Mouse (Mus musculus) intestine, embryonic 16.5 days (tissue): ENCODE measurements around the gene Ankrd16. TPM values are rescaled to one million over a fixed set of nuclear protein-coding genes. Genes with fewer than 3 reads are reported as not detected.
A peak's percentile ranks its signal among the peaks of the same experiment; 100 is the strongest.

ENCODE experiments used
- ATAC-seq: fragments of 200-750 bp; cut with Nextera tagmentation; 2 replicates; pipeline ENCODE4 v1.8.0; 2017; ENCODE audit warnings: moderate TSS enrichment, moderate library complexity
- H3K27ac ChIP-seq: fragments of 300-500 bp; sonication (generic); 2 replicates; pipeline ENCODE4 v1.5.1; 2014; ENCODE audit warnings: mild to moderate bottlenecking, low read length
- H3K27me3 ChIP-seq: fragments of 300-500 bp; sonication (generic); replicated peaks from 2 replicates; pipeline ENCODE4 v1.6.1; 2014; ENCODE audit warnings: low read length, control low read depth, mixed read lengths; ENCODE audit not compliant: control insufficient read depth, insufficient read depth
- H3K36me3 ChIP-seq: fragments of 300-500 bp; sonication (generic); 2 replicates; pipeline ENCODE4 v1.6.1; 2014; ENCODE audit warnings: low read length, control low read depth; ENCODE audit not compliant: control insufficient read depth, insufficient read depth
- H3K4me1 ChIP-seq: fragments of 300-500 bp; sonication (generic); 2 replicates; pipeline ENCODE4 v1.6.1; 2014; ENCODE audit warnings: low read length, control low read depth, mixed read lengths; ENCODE audit not compliant: control insufficient read depth, insufficient read depth
- H3K4me2 ChIP-seq: fragments of 300-500 bp; sonication (generic); 2 replicates; pipeline ENCODE4 v1.6.1; 2014; ENCODE audit warnings: low read depth, low read length, control low read depth
- H3K4me3 ChIP-seq: fragments of 300-500 bp; sonication (generic); 2 replicates; pipeline ENCODE4 v1.5.1; 2014; ENCODE audit warnings: mild to moderate bottlenecking, low read length
- H3K9ac ChIP-seq: fragments of 300-500 bp; sonication (generic); 2 replicates; pipeline ENCODE4 v1.6.1; 2014; ENCODE audit warnings: low read depth, low read length
- H3K9me3 ChIP-seq: fragments of 300-500 bp; sonication (generic); 2 replicates; pipeline ENCODE4 v1.6.1; 2016; ENCODE audit warnings: low read length, control low read depth; ENCODE audit not compliant: control insufficient read depth
- WGBS: fragments of 180-500 bp; shearing (Covaris S2); extraction: QIAGEN DNeasy Blood & Tissue Kit; methylation state at CpG from one replicate; pipeline ENCODE4 v1.1.7; 2014; 5-methylcytosine and 5-hydroxymethylcytosine counted together
- polyA plus RNA-seq: library from polyadenylated mRNA; unstranded; fragments of >200 nt; fragmentation: Nextera tagmentation; extraction: Ambion mirVana; gene quantifications from 2 replicates; pipeline ENCODE4 v1.2.1, GENCODE M21; 2015

The Ankrd16 gene
- polyA plus RNA-seq, 1 experiment from 2014 or later, result 38.4 TPM

- Histone ChIP-seq H3K4me1 (no peaks in the 10 kb centered on the region), H3K27me3 (no peaks in the 10 kb centered on the region), H3K36me3 (peaks cover 13% of the 10 kb centered on the region; the same call in 1 of the 2 replicates), H3K27ac (no peak overlapping the region), H3K9me3 (no peaks in the 10 kb centered on the region), H3K4me3 (no peak overlapping the region), H3K4me2 (no peak overlapping the region), H3K9ac (no peak overlapping the region)
- 90% methylated on average over 10 of the region's 10 CpGs for WGBS
- no peak for ATAC-seq
Measured at GRCm38 (mm10) chr2:11767161-11767545, 10.5 kb upstream of the Ankrd16 start.

- no peaks in the 10 kb centered on the region for H3K27me3 ChIP-seq
- H3K27ac ChIP-seq, result no peak overlapping the region
- peaks cover 10% of the 10 kb centered on the region; the same call in 1 of the 2 replicates for H3K4me1 ChIP-seq
- H3K9ac ChIP-seq, result no peak overlapping the region
- ATAC-seq, result no peak
- H3K9me3 ChIP-seq, result no peaks in the 10 kb centered on the region
- no peak overlapping the region for H3K4me3 ChIP-seq
- no peak overlapping the region for H3K4me2 ChIP-seq
- H3K36me3 ChIP-seq, result 0 out of 2 replicates have a peak, but pooled peaks cover 6% of the 10 kb centered on the region
- WGBS, result 79% methylated on average over 4 of the region's 4 CpGs
Measured at GRCm38 (mm10) chr2:11771701-11772100, 6.0 kb upstream of the Ankrd16 start.

- Histone ChIP-seq H3K4me3 (no peak overlapping the region), H3K4me1 (peaks cover 11% of the 10 kb centered on the region; the same call in 1 of the 2 replicates), H3K27ac (no peak overlapping the region), H3K4me2 (no peak overlapping the region), H3K9ac (no peak overlapping the region), H3K36me3 (0 out of 2 replicates have a peak, but pooled peaks cover 6% of the 10 kb centered on the region), H3K9me3 (no peaks in the 10 kb centered on the region), H3K27me3 (no peaks in the 10 kb centered on the region)
- 83% methylated on average over 4 of the region's 4 CpGs for WGBS
- no peak for ATAC-seq
Measured at GRCm38 (mm10) chr2:11772401-11772800, 5.3 kb upstream of the Ankrd16 start.

- Histone ChIP-seq H3K9me3 (no peaks in the 10 kb centered on the region), H3K4me1 (peaks cover 15% of the 10 kb centered on the region; the same call in 1 of the 2 replicates), H3K27ac (no peak overlapping the region), H3K9ac (no peak overlapping the region), H3K4me2 (no peak overlapping the region), H3K4me3 (no peak overlapping the region), H3K36me3 (0 out of 2 replicates have a peak, but pooled peaks cover 3% of the 10 kb centered on the region), H3K27me3 (no peaks in the 10 kb centered on the region)
- 87% methylated on average over 10 of the region's 10 CpGs for WGBS
- no peak for ATAC-seq
Measured at GRCm38 (mm10) chr2:11774426-11774825, 3.2 kb upstream of the Ankrd16 start.

- no peak overlapping the region for H3K27ac ChIP-seq
- no peaks in the 10 kb centered on the region for H3K36me3 ChIP-seq
- 84% methylated on average over 5 of the region's 5 CpGs for WGBS
- H3K4me1 ChIP-seq, result peaks cover 20% of the 10 kb centered on the region; the same call in 1 of the 2 replicates
- H3K9me3 ChIP-seq, result no peaks in the 10 kb centered on the region
- no peaks in the 10 kb centered on the region for H3K27me3 ChIP-seq
- no peak overlapping the region for H3K9ac ChIP-seq
- ATAC-seq, result no peak
- no peak overlapping the region for H3K4me2 ChIP-seq
- H3K4me3 ChIP-seq, result no peak overlapping the region
Measured at GRCm38 (mm10) chr2:11775121-11775520, 2.6 kb upstream of the Ankrd16 start.

- H3K9ac ChIP-seq, result peak overlapping the region; percentile 96
- no peaks in the 10 kb centered on the region for H3K27me3 ChIP-seq
- H3K4me2 ChIP-seq, result peak overlapping the region; percentile 57
- peak overlapping the region; percentile 85 for H3K4me3 ChIP-seq
- WGBS, result 38% methylated on average over 8 of the region's 8 CpGs
- no peaks in the 10 kb centered on the region for H3K36me3 ChIP-seq
- H3K9me3 ChIP-seq, result no peaks in the 10 kb centered on the region
- peaks cover 20% of the 10 kb centered on the region; the same call in 1 of the 2 replicates for H3K4me1 ChIP-seq
- H3K27ac ChIP-seq, result peak overlapping the region; percentile 90; the same call in 1 of the 2 replicates
- no peak for ATAC-seq
Measured at GRCm38 (mm10) chr2:11776415-11776814, 1.3 kb upstream of the Ankrd16 start.

GRCm38 (mm10) chr2:11778087-11778823, 579 bp downstream of the Ankrd16 start:
- Histone ChIP-seq H3K27me3 (no peaks in the 10 kb centered on the region), H3K27ac (peak overlapping the region; percentile 98), H3K9me3 (no peaks in the 10 kb centered on the region), H3K4me2 (peak overlapping the region; percentile 83), H3K4me1 (peaks cover 20% of the 10 kb centered on the region; the same call in 1 of the 2 replicates), H3K9ac (peak overlapping the region; percentile 84), H3K36me3 (peaks cover 5% of the 10 kb centered on the region), H3K4me3 (peak overlapping the region; percentile 85)
- WGBS, result 0% methylated on average over 43 of the region's 43 CpGs
- peak; percentile 88 for ATAC-seq

- H3K4me3 ChIP-seq, result no peak overlapping the region
- no peak overlapping the region for H3K27ac ChIP-seq
- peaks cover 7% of the 10 kb centered on the region; the same call in 1 of the 2 replicates for H3K4me1 ChIP-seq
- no peak for ATAC-seq
- WGBS, result 93% methylated on average over 6 of the region's 6 CpGs
- H3K9ac ChIP-seq, result no peak overlapping the region
- H3K4me2 ChIP-seq, result no peak overlapping the region
- no peaks in the 10 kb centered on the region for H3K27me3 ChIP-seq
- peaks cover 21% of the 10 kb centered on the region for H3K36me3 ChIP-seq
- no peaks in the 10 kb centered on the region for H3K9me3 ChIP-seq
Measured at GRCm38 (mm10) chr2:11784159-11784558, 6.5 kb downstream of the Ankrd16 start.

GRCm38 (mm10) chr2:11794668-11795067, 17.0 kb downstream of the Ankrd16 start:
- no peak overlapping the region for H3K4me2 ChIP-seq
- ATAC-seq, result no peak
- no peak overlapping the region for H3K4me3 ChIP-seq
- no peaks in the 10 kb centered on the region for H3K4me1 ChIP-seq
- no peaks in the 10 kb centered on the region for H3K9me3 ChIP-seq
- H3K9ac ChIP-seq, result no peak overlapping the region
- H3K27me3 ChIP-seq, result no peaks in the 10 kb centered on the region
- peaks cover 13% of the 10 kb centered on the region for H3K36me3 ChIP-seq
- 77% methylated on average over 4 of the region's 4 CpGs for WGBS
- H3K27ac ChIP-seq, result no peak overlapping the region
